Mouse (Mus musculus): ENCODE measurements around the gene Rbpms2.

GRCm38 (mm10) chr9:65649997-65650396 lies 20.5 kb downstream of the Rbpms2 start:
- TF ChIP-seq POLR2A (IDR thresholded peaks at IDR 0.05; ENCODE audit: borderline replicate concordance, control insufficient read depth, low read depth, low read length) (no peak), CTCF (IDR thresholded peaks at IDR 0.05; ENCODE audit: control insufficient read depth, insufficient read depth, low read length) (no peak)

All from bone marrow, adult 2 months (tissue).